Mouse (Mus musculus) large intestine, adult 2 months (tissue): ENCODE data around the gene Endod1. TPM values are rescaled to one million over a fixed set of nuclear protein-coding genes. Genes with fewer than 3 reads are reported as not detected.
"Not testable (repeated sequence)": the region's sequence is repeated elsewhere in the genome, so short reads cannot be mapped to it uniquely, and the experiment has no call there.

Experiments
- DNase-seq: peaks from one replicate; pipeline ENCODE4 v3.0.0-alpha.2; 2012; ENCODE audit warnings: low read depth, low spot score
- WGBS: fragments of 180-500 bp; shearing (Covaris S2); methylation state at CpG from one replicate; pipeline ENCODE4 v1.1.7; 2018; 5-methylcytosine and 5-hydroxymethylcytosine counted together
- polyA plus RNA-seq: library from polyadenylated mRNA; depleted of rRNA; stranded (reverse); fragments of >200 nt; gene quantifications from 2 replicates; pipeline ENCODE4 v1.2.3, GENCODE M21; 2012

Endod1 gene
- polyA plus RNA-seq, 1 experiment, result 43.6 TPM

GRCm38 (mm10) chr9:14382256-14382791, 1.0 kb upstream of the Endod1 start:
- no peak for DNase-seq
- 79% methylated on average over 5 of the region's 5 CpGs for WGBS

GRCm38 (mm10) chr9:14380386-14381285, 671 bp downstream of the Endod1 start:
- under 1% methylated on average over 76 of the region's 76 CpGs for WGBS

GRCm38 (mm10) chr9:14379769-14380385, 1.4 kb downstream of the Endod1 start:
- DNase-seq, result no peak
- 16% methylated on average over 8 of the region's 8 CpGs for WGBS

More at GRCm38 (mm10) chr9:14380386-14381285, 671 bp downstream of the Endod1 start:
- DNase-seq, result no peak

- DNase-seq, result no peak
- 39% methylated on average over 2 of the region's 2 CpGs for WGBS
Observed at GRCm38 (mm10) chr9:14378151-14378550, 3.2 kb downstream of the Endod1 start.

GRCm38 (mm10) chr9:14376149-14376548, 5.2 kb downstream of the Endod1 start:
- DNase-seq, result no peak
- 95% methylated on average over 4 of the region's 4 CpGs for WGBS

DNA sequence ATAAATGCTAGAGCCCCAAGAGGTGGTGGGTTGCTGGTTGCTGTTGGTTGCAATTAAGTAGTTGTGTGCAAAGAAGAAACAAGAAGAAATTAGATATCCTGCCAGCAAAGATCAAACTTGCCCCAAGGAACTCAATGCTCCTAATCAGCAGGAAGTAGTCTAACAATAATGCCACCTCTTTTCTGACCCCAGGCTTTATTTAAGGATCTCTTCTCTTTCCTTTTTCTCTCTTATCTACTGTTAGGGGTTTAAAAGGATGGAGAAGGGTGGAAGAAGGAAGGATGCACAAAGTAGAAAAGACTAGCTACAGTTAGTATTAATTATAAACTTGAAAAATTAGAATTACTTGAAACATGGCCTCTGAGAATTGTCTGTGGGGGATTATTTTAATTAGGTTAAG, 8.9 kb downstream of the Endod1 start:
- no peak for DNase-seq

DNA sequence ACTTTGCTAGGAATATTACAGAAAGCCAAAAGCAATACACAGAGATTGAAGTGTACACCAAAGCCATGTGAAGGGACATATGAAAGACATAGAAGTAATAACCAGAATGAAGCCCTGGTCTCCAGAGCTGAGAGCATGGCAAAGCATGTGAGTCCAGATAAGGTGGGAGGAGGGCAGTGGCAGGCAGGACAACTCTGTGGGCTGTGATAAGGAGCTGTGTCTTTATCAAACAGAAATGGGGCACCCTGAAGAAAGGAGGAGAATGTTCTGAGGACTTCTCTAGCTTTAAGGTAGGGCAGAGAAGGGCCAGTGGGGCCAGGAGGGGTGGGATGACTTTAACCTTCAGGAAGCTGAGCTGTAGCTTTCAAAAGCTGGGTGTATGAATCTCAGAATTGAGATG, 12.0 kb downstream of the Endod1 start:
- no peak for DNase-seq

DNA sequence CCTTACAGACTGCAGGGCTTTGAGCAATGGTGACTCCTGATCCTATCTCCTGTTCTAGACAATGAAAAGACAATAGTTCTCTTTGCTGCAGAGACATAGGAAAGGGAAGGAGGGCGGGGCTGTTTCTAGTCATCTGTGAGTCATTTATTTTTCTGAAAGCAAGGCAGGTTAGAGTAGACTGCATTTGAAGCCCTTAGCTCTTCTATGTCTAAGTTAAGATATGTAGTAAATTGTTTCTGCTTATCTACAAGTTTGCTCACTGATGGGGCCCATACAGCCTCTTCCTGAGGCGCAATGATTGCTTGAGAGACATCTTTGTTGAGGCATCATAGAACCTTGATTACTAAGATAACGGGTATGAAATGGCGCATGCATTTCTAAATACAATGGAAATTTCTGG, 13.5 kb downstream of the Endod1 start:
- DNase-seq, result no peak
- 94% methylated on average over 4 of the region's 4 CpGs for WGBS

DNA sequence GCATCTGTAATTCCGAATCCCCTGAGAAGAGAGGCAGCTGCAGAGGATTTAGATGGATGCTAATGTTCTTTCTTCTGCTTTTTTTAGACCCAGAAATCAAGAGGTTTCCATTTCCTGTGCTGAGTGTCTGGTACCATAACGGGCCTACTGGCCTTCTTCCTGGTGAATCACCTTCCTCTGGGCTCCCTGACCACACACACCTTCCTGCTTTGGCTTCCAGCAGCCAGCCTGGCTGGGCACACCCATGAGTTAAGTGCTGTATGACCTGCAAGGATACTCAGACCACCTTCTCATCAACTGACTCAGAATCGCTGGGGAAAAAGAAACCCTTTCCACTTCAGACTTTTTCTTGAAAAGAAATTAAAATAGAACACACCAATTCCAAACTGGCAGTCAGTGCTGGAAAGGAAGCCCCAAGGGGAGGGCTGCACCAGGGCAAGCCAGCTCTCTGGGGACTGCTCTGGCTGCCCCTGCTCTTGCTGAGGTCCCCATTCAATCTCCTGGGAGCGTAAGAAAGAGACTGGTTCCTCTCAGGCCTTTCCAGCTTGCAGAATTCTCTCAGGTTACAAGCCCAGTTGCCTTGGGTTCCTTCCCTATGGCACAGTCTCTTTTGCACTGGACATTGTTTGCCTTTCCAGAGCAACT, 15.7 kb downstream of the Endod1 start:
- WGBS, result 50% methylated on average over 4 of the region's 4 CpGs

GRCm38 (mm10) chr9:14364719-14365118, 16.6 kb downstream of the Endod1 start:
- WGBS, result 93% methylated on average over 9 of the region's 9 CpGs
- no peak for DNase-seq

More for the DNA sequence above, 15.7 kb downstream of the Endod1 start:
- DNase-seq, result no peak

DNA sequence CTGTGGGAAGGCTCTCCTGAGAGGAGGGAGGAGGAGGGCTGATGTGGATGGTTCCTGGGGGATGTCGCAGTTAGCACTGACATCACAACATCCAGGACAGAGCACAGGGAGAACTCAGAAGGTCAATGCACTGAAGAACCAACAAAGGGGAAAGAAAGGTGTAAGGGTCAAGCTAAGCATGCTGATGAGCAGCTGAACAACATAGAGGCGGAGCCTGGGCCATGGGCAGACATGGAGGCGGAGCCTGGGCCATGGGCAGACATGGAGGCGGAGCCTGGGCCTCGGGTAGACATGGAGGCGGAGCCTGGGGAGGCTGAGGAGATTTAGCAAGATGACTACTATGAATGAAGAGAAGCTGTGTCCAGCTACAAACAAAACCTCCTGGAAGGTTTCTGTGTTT, 17.8 kb downstream of the Endod1 start:
- no peak for DNase-seq
- WGBS, result 77% methylated on average over 6 of the region's 6 CpGs

DNA sequence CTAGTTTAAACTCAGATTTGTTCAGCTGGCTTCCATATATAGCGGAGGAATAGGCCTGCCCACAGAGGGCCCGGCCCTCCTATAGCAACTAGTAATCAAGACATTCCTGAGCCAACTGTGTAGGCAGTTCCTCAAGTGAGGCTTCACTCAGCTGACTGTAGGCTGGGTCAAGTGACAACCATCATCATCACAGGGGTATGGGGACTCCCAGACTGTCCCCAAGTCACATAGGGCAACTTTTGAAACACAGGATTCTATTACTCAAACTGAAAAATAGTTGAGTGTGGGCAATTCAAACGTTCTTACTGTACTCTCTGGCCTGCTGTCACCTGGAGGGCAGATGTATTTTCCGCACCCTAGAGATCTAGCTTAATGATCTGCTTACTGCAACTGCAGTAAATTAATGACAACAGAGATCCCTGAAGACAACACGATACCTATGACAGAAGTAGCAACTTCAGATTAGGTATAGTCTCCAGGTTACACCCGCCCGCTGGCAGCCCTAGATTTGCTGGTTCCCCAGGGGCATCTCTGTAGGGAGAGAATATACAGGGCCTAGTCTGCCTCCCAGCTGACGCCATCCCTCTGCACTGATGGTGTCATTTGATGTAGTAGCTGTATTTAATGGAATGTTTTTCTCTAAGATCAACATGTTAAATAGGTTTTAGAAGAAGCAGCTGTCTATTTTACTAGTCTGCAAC, 19.1 kb downstream of the Endod1 start:
- 89% methylated on average over 8 of the region's 8 CpGs for WGBS
- DNase-seq, result no peak

GRCm38 (mm10) chr9:14357033-14357432, 24.3 kb downstream of the Endod1 start:
- WGBS, result 80% methylated on average over 4 of the region's 4 CpGs

GRCm38 (mm10) chr9:14354852-14355251, 26.5 kb downstream of the Endod1 start:
- no peak for DNase-seq
- WGBS, result 73% methylated on average over 6 of the region's 6 CpGs

More at GRCm38 (mm10) chr9:14357033-14357432, 24.3 kb downstream of the Endod1 start:
- no peak for DNase-seq

DNA sequence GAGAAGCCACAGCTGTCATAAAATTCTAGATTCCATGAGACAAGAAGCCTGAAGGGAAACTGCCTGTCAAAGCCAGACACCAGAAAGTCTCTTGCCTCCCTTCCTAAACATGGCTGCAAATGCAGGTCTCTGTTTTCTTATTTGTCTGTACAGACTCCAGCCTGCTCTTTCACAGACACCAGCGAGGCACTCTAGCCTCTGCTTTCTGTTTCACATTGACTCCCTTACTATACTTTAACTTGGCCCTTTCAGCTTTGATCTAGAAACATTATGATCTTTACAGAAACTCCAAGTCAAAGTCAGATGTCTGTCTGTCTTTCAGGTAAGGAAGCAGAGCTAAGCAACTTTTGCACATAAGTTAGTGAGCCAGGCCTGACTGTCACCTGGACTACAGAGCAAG, 29.0 kb downstream of the Endod1 start:
- DNase-seq, result no peak
- 92% methylated on average over 1 of the region's 1 CpGs for WGBS

DNA sequence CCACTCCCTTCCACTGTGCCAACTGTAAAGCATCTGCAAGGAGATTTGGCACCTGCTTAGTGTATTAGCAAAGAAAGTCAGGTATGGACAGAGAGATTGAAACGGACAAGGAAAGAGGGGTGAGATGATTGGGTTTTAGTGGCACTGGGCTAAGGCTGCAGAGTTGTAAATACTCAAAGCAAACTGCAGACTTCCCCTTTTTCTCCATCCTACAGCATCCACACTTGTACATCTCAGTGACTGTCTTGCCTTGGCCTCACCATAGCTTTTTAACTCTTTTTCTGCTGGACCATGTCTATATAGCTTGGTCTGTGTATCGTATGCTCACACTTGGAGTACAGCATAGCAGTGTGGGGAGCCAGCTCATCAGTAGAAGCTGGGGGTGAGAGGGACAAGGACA, 30.5 kb downstream of the Endod1 start:
- WGBS, result 62% methylated on average over 2 of the region's 2 CpGs
- no peak for DNase-seq

GRCm38 (mm10) chr9:14349380-14349779, 31.9 kb downstream of the Endod1 start:
- 82% methylated on average over 5 of the region's 5 CpGs for WGBS
- no peak for DNase-seq

- no peak for DNase-seq
- WGBS, result 52% methylated on average over 4 of the region's 4 CpGs
Observed at GRCm38 (mm10) chr9:14348416-14348815, 32.9 kb downstream of the Endod1 start.

- DNase-seq, result not testable (repeated sequence)
- WGBS, result 84% methylated on average over 4 of the region's 4 CpGs
Observed at GRCm38 (mm10) chr9:14345866-14346265, 35.4 kb downstream of the Endod1 start.
